Mouse (Mus musculus): ENCODE data around the gene Rab5if.
A peak's percentile ranks its signal among the peaks of the same experiment; 100 is the strongest.
"Not testable (repeated sequence)": the region's sequence is repeated elsewhere in the genome, so short reads cannot be mapped to it uniquely, and the experiment has no call there.

Rab5if gene

GRCm38 (mm10) chr2:156887017-156887416, 24.1 kb downstream of the Rab5if start, which contains the start of gene Sla2:
Sla2 (minus strand) TSS chr2:156887192.
- DNase-seq (ENCODE audit: low spot score): no peak

GRCm38 (mm10) chr2:156888490-156888889, 25.6 kb downstream of the Rab5if start:
- DNase-seq (ENCODE audit: low spot score): no peak

GRCm38 (mm10) chr2:156892240-156892639, 29.3 kb downstream of the Rab5if start:
- no peak for DNase-seq (ENCODE audit: low spot score)

- DNase-seq (ENCODE audit: low spot score): no peak
These were observed 29.9 kb downstream of the Rab5if start for GRCm38 (mm10) chr2:156892821-156893220.

- DNase-seq (ENCODE audit: low spot score): no peak
These were observed 31.8 kb downstream of the Rab5if start for GRCm38 (mm10) chr2:156894496-156895265.

- no peak for DNase-seq (ENCODE audit: low spot score)
These were observed 33.5 kb downstream of the Rab5if start for GRCm38 (mm10) chr2:156896384-156896914.

GRCm38 (mm10) chr2:156897034-156897433, 34.1 kb downstream of the Rab5if start:
- no peak for DNase-seq (ENCODE audit: low spot score)

GRCm38 (mm10) chr2:156898374-156898773, 35.4 kb downstream of the Rab5if start:
- no peak for DNase-seq (ENCODE audit: low spot score)

- DNase-seq (ENCODE audit: low spot score): no peak
These were observed 36.3 kb downstream of the Rab5if start for GRCm38 (mm10) chr2:156899184-156899583.

- DNase-seq (ENCODE audit: low spot score): no peak
These were observed 38.4 kb downstream of the Rab5if start for GRCm38 (mm10) chr2:156901344-156901743.

GRCm38 (mm10) chr2:156901883-156902282, 39.0 kb downstream of the Rab5if start:
- DNase-seq (ENCODE audit: low spot score): no peak

GRCm38 (mm10) chr2:156902411-156902810, 39.5 kb downstream of the Rab5if start:
- not testable (repeated sequence) for DNase-seq (ENCODE audit: low spot score)

GRCm38 (mm10) chr2:156903367-156903766, 40.4 kb downstream of the Rab5if start:
- DNase-seq (ENCODE audit: low spot score): no peak

- DNase-seq (ENCODE audit: low spot score): peak; percentile 43
These were observed 42.2 kb downstream of the Rab5if start for GRCm38 (mm10) chr2:156904976-156905717.

GRCm38 (mm10) chr2:156905931-156906330, 43.0 kb downstream of the Rab5if start:
- not testable (repeated sequence) for DNase-seq (ENCODE audit: low spot score)

- no peak for DNase-seq (ENCODE audit: low spot score)
These were observed 50.3 kb downstream of the Rab5if start for GRCm38 (mm10) chr2:156913191-156913590.

- no peak for DNase-seq (ENCODE audit: low spot score)
These were observed 52.6 kb downstream of the Rab5if start for GRCm38 (mm10) chr2:156915559-156915958.

GRCm38 (mm10) chr2:156916419-156917125, 53.6 kb downstream of the Rab5if start:
- DNase-seq (ENCODE audit: low spot score): no peak

- no peak for DNase-seq (ENCODE audit: low spot score)
These were observed 55.6 kb downstream of the Rab5if start for GRCm38 (mm10) chr2:156918562-156918961.

GRCm38 (mm10) chr2:156919191-156919590, 56.3 kb downstream of the Rab5if start:
- DNase-seq (ENCODE audit: low spot score): not testable (repeated sequence)

- no peak for DNase-seq (ENCODE audit: low spot score)
These were observed 56.9 kb downstream of the Rab5if start for GRCm38 (mm10) chr2:156919796-156920195.

GRCm38 (mm10) chr2:156923057-156923456, 60.1 kb downstream of the Rab5if start:
- DNase-seq (ENCODE audit: low spot score): no peak

All from urinary bladder, postnatal 25 days (tissue).